Mouse (Mus musculus) testis, adult 2 months (tissue): Measurements from ENCODE around the gene Erc2.

Experiments
- CTCF ChIP-seq: fragments of 200-500 bp; IDR thresholded peaks from 2 replicates; pipeline ENCODE4 v1.5.1; 2012; ENCODE audit warnings: low read depth, mild to moderate bottlenecking, inconsistent platforms, low read length, moderate library complexity; ENCODE audit not compliant: control insufficient read depth, insufficient read depth, insufficient replicate concordance
- POLR2A ChIP-seq: fragments of 200-500 bp; IDR thresholded peaks from 2 replicates; pipeline ENCODE4 v1.6.1; 2012; ENCODE audit warnings: low read depth, mild to moderate bottlenecking, inconsistent platforms, low read length, moderate library complexity; ENCODE audit not compliant: control insufficient read depth

DNA sequence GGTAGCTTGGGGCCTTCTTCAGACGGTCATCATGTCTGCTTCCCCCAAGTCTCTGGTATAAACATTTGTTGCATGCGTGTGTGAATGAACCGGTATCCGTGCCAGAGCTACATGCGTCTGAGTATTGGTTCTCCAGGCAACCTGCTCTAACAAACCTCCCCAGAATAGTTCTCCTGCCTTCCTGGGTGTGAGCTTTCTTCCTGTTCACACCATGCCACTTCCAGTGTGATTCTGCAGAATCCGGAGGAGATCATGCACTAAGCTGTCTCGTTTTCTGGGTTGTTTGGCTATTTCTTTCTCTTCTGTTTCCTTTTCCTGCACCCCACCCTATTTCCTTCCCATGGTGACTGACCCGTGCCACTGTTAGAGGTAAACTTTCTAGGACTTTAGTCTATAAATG is 105.3 kb downstream of the Erc2 start:
- no peak for TF ChIP-seq POLR2A
- TF ChIP-seq CTCF = no peak
